Comparison of ENCODE assay signal across 7 mouse cellular contexts in genomic region chr17:36958884-36959283, GRCm38 (mm10). TPM values are rescaled to one million over a fixed set of nuclear protein-coding genes. Genes with fewer than 3 reads are reported as not detected.
DNase-seq lines count a peak whose midpoint lies in the region; ATAC-seq and TF ChIP-seq lines count a peak whose summit lies in the region.

No protein-coding gene starts in this region.

- peak overlapping the region; percentile 55 for H3K4me3 ChIP-seq in lung, embryonic 14.5 days (ENCODE audit: low read depth, low read length)
- H3K4me3 ChIP-seq in embryonic facial prominence, embryonic 12.5 days: peak overlapping the region; percentile 72
- peak overlapping the region; percentile 67 for H3K4me3 ChIP-seq in hindbrain, postnatal 0 days (ENCODE audit: low read length)
- peak overlapping the region; percentile 67 for H3K4me3 ChIP-seq in midbrain, embryonic 15.5 days

- WGBS in lung, embryonic 14.5 days: 8% methylated on average over 12 of the region's 12 CpGs
- WGBS in embryonic facial prominence, embryonic 12.5 days: 12% methylated on average over 12 of the region's 12 CpGs
- WGBS in hindbrain, postnatal 0 days: 8% methylated on average over 12 of the region's 12 CpGs
- 12% methylated on average over 12 of the region's 12 CpGs for WGBS in midbrain, embryonic 15.5 days

- no peaks in the 10 kb centered on the region for H3K9me3 ChIP-seq in lung, embryonic 14.5 days (ENCODE audit: low read depth, low read length)
- H3K9me3 ChIP-seq in embryonic facial prominence, embryonic 12.5 days: no peaks in the 10 kb centered on the region
- H3K9me3 ChIP-seq in hindbrain, postnatal 0 days (ENCODE audit: low read length): no peaks in the 10 kb centered on the region
- no peaks in the 10 kb centered on the region for H3K9me3 ChIP-seq in midbrain, embryonic 15.5 days

- ATAC-seq in lung, embryonic 14.5 days (ENCODE audit: insufficient read depth): no peak
- no peak for ATAC-seq in embryonic facial prominence, embryonic 12.5 days (ENCODE audit: insufficient number of reproducible peaks, insufficient read depth, low FRiP score, low TSS enrichment)
- ATAC-seq in hindbrain, postnatal 0 days: 0 out of 2 replicates have a peak, but pooled peaks have one; percentile 8
- peak; percentile 15 for ATAC-seq in midbrain, embryonic 15.5 days (replicated peaks)

- H3K36me3 ChIP-seq in lung, embryonic 14.5 days (ENCODE audit: insufficient read depth): peaks cover 15% of the 10 kb centered on the region; the same call in 1 of the 2 replicates
- peaks cover 13% of the 10 kb centered on the region; the same call in 1 of the 2 replicates for H3K36me3 ChIP-seq in embryonic facial prominence, embryonic 12.5 days
- H3K36me3 ChIP-seq in hindbrain, postnatal 0 days (ENCODE audit: insufficient read depth, low read length): peaks cover 5% of the 10 kb centered on the region; the same call in 1 of the 2 replicates
- peaks cover 10% of the 10 kb centered on the region; the same call in 1 of the 2 replicates for H3K36me3 ChIP-seq in midbrain, embryonic 15.5 days (replicated peaks)

- H3K4me2 ChIP-seq in lung, embryonic 14.5 days: peak overlapping the region; percentile 79
- H3K4me2 ChIP-seq in embryonic facial prominence, embryonic 12.5 days (replicated peaks): peak overlapping the region; percentile 73
- peak overlapping the region; percentile 88 for H3K4me2 ChIP-seq in hindbrain, postnatal 0 days (ENCODE audit: low read depth, low read length)
- peak overlapping the region; percentile 84 for H3K4me2 ChIP-seq in midbrain, embryonic 15.5 days

- DNase-seq in lung, embryonic 14.5 days: peak; percentile 32
- no peak for DNase-seq in lung, postnatal 10 days
- DNase-seq in hindbrain, postnatal 0 days (ENCODE audit: low spot score): no peak
- DNase-seq in ovary, postnatal 36 days (ENCODE audit: low spot score): no peak
- no peak for DNase-seq in adrenal gland, postnatal 25 days

- peak overlapping the region; percentile 84 for H3K27ac ChIP-seq in lung, embryonic 14.5 days (ENCODE audit: low read depth)
- peak overlapping the region; percentile 37; the same call in 1 of the 2 replicates for H3K27ac ChIP-seq in embryonic facial prominence, embryonic 12.5 days
- peak overlapping the region; percentile 82 for H3K27ac ChIP-seq in hindbrain, postnatal 0 days
- peak overlapping the region; percentile 70 for H3K27ac ChIP-seq in midbrain, embryonic 15.5 days

- no peaks in the 10 kb centered on the region for H3K4me1 ChIP-seq in lung, embryonic 14.5 days (ENCODE audit: insufficient read depth)
- peaks cover 4% of the 10 kb centered on the region; the same call in 1 of the 2 replicates for H3K4me1 ChIP-seq in embryonic facial prominence, embryonic 12.5 days
- H3K4me1 ChIP-seq in hindbrain, postnatal 0 days (ENCODE audit: insufficient read depth, low read length): peaks cover 5% of the 10 kb centered on the region; the same call in 1 of the 2 replicates
- peaks cover 27% of the 10 kb centered on the region for H3K4me1 ChIP-seq in midbrain, embryonic 15.5 days

- H3K27me3 ChIP-seq in lung, embryonic 14.5 days (ENCODE audit: insufficient read depth, low read length): no peaks in the 10 kb centered on the region
- H3K27me3 ChIP-seq in embryonic facial prominence, embryonic 12.5 days: no peaks in the 10 kb centered on the region
- no peaks in the 10 kb centered on the region for H3K27me3 ChIP-seq in hindbrain, postnatal 0 days (ENCODE audit: insufficient read depth, low read length)
- H3K27me3 ChIP-seq in midbrain, embryonic 15.5 days (replicated peaks): no peaks in the 10 kb centered on the region

- TF ChIP-seq CTCF in lung, embryonic 14.5 days (IDR thresholded peaks at IDR 0.05; ENCODE audit: low read depth): no peak
- TF ChIP-seq CTCF in hindbrain, postnatal 0 days (IDR thresholded peaks at IDR 0.05; ENCODE audit: low read depth): no peak

- peak overlapping the region; percentile 75 for H3K9ac ChIP-seq in lung, embryonic 14.5 days
- H3K9ac ChIP-seq in embryonic facial prominence, embryonic 12.5 days: peak overlapping the region; percentile 73
- peak overlapping the region; percentile 74 for H3K9ac ChIP-seq in hindbrain, postnatal 0 days (replicated peaks; ENCODE audit: low read length)
- peak overlapping the region; percentile 55 for H3K9ac ChIP-seq in midbrain, embryonic 15.5 days

RNA-seq across cellular contexts. Expression of gene Znrd1as, which starts 0.5 kb away (rescaled TPM):
- polyA plus RNA-seq in lung, embryonic 14.5 days (2014; fragmentation: Nextera tagmentation; extraction: Ambion mirVana): 5.1 and 6.9 TPM in 2 replicates
- 4.8 and 6.5 TPM in 2 replicates for polyA plus RNA-seq in embryonic facial prominence, embryonic 12.5 days (2016; fragmentation: Nextera tagmentation; extraction: Ambion mirVana)
- total RNA-seq in hindbrain, postnatal 0 days (2014; rRNA removed): 1.3 and 3.2 TPM in 2 replicates
- 3.4 and 4.0 TPM in 2 replicates for polyA plus RNA-seq in hindbrain, postnatal 0 days (2015; fragmentation: Nextera tagmentation; extraction: Ambion mirVana)
- polyA plus RNA-seq in midbrain, embryonic 15.5 days (2015; fragmentation: Nextera tagmentation; extraction: Ambion mirVana): 4.7 and 4.9 TPM in 2 replicates
- total RNA-seq in adrenal gland, postnatal 25 days (2021): 16.5 and 21.2 TPM in 2 replicates

RNA-seq across cellular contexts. Expression of gene Znrd1, which starts 0.5 kb away (rescaled TPM):
- 102 and 109 TPM in 2 replicates for polyA plus RNA-seq in lung, embryonic 14.5 days (2014; fragmentation: Nextera tagmentation; extraction: Ambion mirVana)
- 98.7 and 112 TPM in 2 replicates for polyA plus RNA-seq in embryonic facial prominence, embryonic 12.5 days (2016; fragmentation: Nextera tagmentation; extraction: Ambion mirVana)
- 45.0 and 52.7 TPM in 2 replicates for total RNA-seq in hindbrain, postnatal 0 days (2014; rRNA removed)
- 49.3 and 51.2 TPM in 2 replicates for polyA plus RNA-seq in hindbrain, postnatal 0 days (2015; fragmentation: Nextera tagmentation; extraction: Ambion mirVana)
- 51.0 and 52.7 TPM in 2 replicates for polyA plus RNA-seq in midbrain, embryonic 15.5 days (2015; fragmentation: Nextera tagmentation; extraction: Ambion mirVana)
- total RNA-seq in adrenal gland, postnatal 25 days (2021): 33.8 and 41.3 TPM in 2 replicates

RNA-seq across cellular contexts. Expression of gene Ppp1r11, which starts 7.3 kb away (rescaled TPM):
- polyA plus RNA-seq in lung, embryonic 14.5 days (2014; fragmentation: Nextera tagmentation; extraction: Ambion mirVana): 116 and 123 TPM in 2 replicates
- polyA plus RNA-seq in embryonic facial prominence, embryonic 12.5 days (2016; fragmentation: Nextera tagmentation; extraction: Ambion mirVana): 111 and 122 TPM in 2 replicates
- 28.4 and 28.5 TPM in 2 replicates for total RNA-seq in hindbrain, postnatal 0 days (2014; rRNA removed)
- 143 and 145 TPM in 2 replicates for polyA plus RNA-seq in hindbrain, postnatal 0 days (2015; fragmentation: Nextera tagmentation; extraction: Ambion mirVana)
- polyA plus RNA-seq in midbrain, embryonic 15.5 days (2015; fragmentation: Nextera tagmentation; extraction: Ambion mirVana): 163 and 172 TPM in 2 replicates
- total RNA-seq in adrenal gland, postnatal 25 days (2021): 78.7 and 85.4 TPM in 2 replicates

RNA-seq across cellular contexts. Expression of gene Rnf39, which starts 16.2 kb away (rescaled TPM):
- polyA plus RNA-seq in lung, embryonic 14.5 days (2014; fragmentation: Nextera tagmentation; extraction: Ambion mirVana): 0.35 and 0.53 TPM in 2 replicates
- 0.23 and 0.41 TPM in 2 replicates for polyA plus RNA-seq in embryonic facial prominence, embryonic 12.5 days (2016; fragmentation: Nextera tagmentation; extraction: Ambion mirVana)
- 4.2 and 6.1 TPM in 2 replicates for total RNA-seq in hindbrain, postnatal 0 days (2014; rRNA removed)
- polyA plus RNA-seq in hindbrain, postnatal 0 days (2015; fragmentation: Nextera tagmentation; extraction: Ambion mirVana): 2.5 and 3.6 TPM in 2 replicates
- polyA plus RNA-seq in midbrain, embryonic 15.5 days (2015; fragmentation: Nextera tagmentation; extraction: Ambion mirVana): 1.1 and 1.7 TPM in 2 replicates
- 0.85 TPM in 1 of 2 replicates, not detected in the other for total RNA-seq in adrenal gland, postnatal 25 days (2021)

RNA-seq across cellular contexts. Expression of gene 2410137M14Rik, which starts 22.2 kb away (rescaled TPM):
- polyA plus RNA-seq in lung, embryonic 14.5 days (2014; fragmentation: Nextera tagmentation; extraction: Ambion mirVana): not detected in 2 replicates
- not detected in 2 replicates for polyA plus RNA-seq in embryonic facial prominence, embryonic 12.5 days (2016; fragmentation: Nextera tagmentation; extraction: Ambion mirVana)
- not detected in 2 replicates for total RNA-seq in hindbrain, postnatal 0 days (2014; rRNA removed)
- 0.23 and 0.26 TPM in 2 replicates for polyA plus RNA-seq in hindbrain, postnatal 0 days (2015; fragmentation: Nextera tagmentation; extraction: Ambion mirVana)
- 0.40 and 0.68 TPM in 2 replicates for polyA plus RNA-seq in midbrain, embryonic 15.5 days (2015; fragmentation: Nextera tagmentation; extraction: Ambion mirVana)
- not detected in 2 replicates for total RNA-seq in adrenal gland, postnatal 25 days (2021)

Comparison
In these comparisons a context has a peak if more than half of its experiments do, and no peak if none do; other contexts are left out.
1. ATAC-seq: peak in hindbrain, postnatal 0 days (single experiment) and midbrain, embryonic 15.5 days (single experiment); none in lung, embryonic 14.5 days (single experiment) and embryonic facial prominence, embryonic 12.5 days (single experiment).
2. Peak in every context shown above with its lines, with median percentiles within 50 percentile points of each other: H3K27ac ChIP-seq, H3K4me2 ChIP-seq, H3K4me3 ChIP-seq and H3K9ac ChIP-seq.